Mouse (Mus musculus) embryonic facial prominence, embryonic 11.5 days (tissue): ENCODE measurements around the gene Hps1. TPM values are rescaled to one million over a fixed set of nuclear protein-coding genes. Genes with fewer than 3 reads are reported as not detected.

Experiments used
- ATAC-seq: fragments of 200-750 bp; cut with Nextera tagmentation; replicated peaks from 2 replicates; pipeline ENCODE4 v1.8.0; 2017; ENCODE audit warnings: low read depth; ENCODE audit not compliant: insufficient number of reproducible peaks, low FRiP score, low TSS enrichment
- DNase-seq: peaks from one replicate; pipeline ENCODE4 v3.0.0-alpha.2; 2015; ENCODE audit warnings: low spot score
- H3K27ac ChIP-seq: fragments of 300-500 bp; sonication (generic); replicated peaks from 2 replicates; pipeline ENCODE4 v1.5.1; 2014; ENCODE audit warnings: mild to moderate bottlenecking, low read depth, low read length, control low read depth
- H3K27me3 ChIP-seq: fragments of 300-500 bp; sonication (generic); 2 replicates; pipeline ENCODE4 v1.6.1; 2014; ENCODE audit warnings: mild to moderate bottlenecking, low read length, moderate library complexity, mixed read lengths; ENCODE audit not compliant: control insufficient read depth, insufficient read depth
- H3K36me3 ChIP-seq: fragments of 300-500 bp; sonication (generic); replicated peaks from 2 replicates; pipeline ENCODE4 v1.6.1; 2014; ENCODE audit warnings: low read depth, mild to moderate bottlenecking, low read length, moderate library complexity, mixed read lengths; ENCODE audit not compliant: control insufficient read depth, insufficient read depth
- H3K4me1 ChIP-seq: fragments of 300-500 bp; sonication (generic); 2 replicates; pipeline ENCODE4 v1.6.1; 2014; ENCODE audit warnings: low read length, mixed read lengths; ENCODE audit not compliant: control insufficient read depth, insufficient read depth
- H3K4me2 ChIP-seq: fragments of 300-500 bp; sonication (generic); 2 replicates; pipeline ENCODE4 v1.6.1; 2014; ENCODE audit warnings: low read depth, mild to moderate bottlenecking, control low read depth, low read length, moderate library complexity
- H3K4me3 ChIP-seq: fragments of 300-500 bp; sonication (generic); 2 replicates; pipeline ENCODE4 v1.5.1; 2014; ENCODE audit warnings: low read depth, low read length, control low read depth
- H3K9ac ChIP-seq: fragments of 300-500 bp; sonication (generic); replicated peaks from 2 replicates; pipeline ENCODE4 v1.6.1; 2014; ENCODE audit warnings: mild to moderate bottlenecking, control low read depth, low read length
- H3K9me3 ChIP-seq: fragments of 300-500 bp; sonication (generic); replicated peaks from 2 replicates; pipeline ENCODE4 v1.6.1; 2016; ENCODE audit warnings: mild to moderate bottlenecking, low read length, inconsistent platforms, mixed read lengths; ENCODE audit not compliant: control insufficient read depth
- WGBS: fragments of 180-500 bp; shearing (Covaris S2); extraction: QIAGEN DNeasy Blood & Tissue Kit; methylation state at CpG from one replicate; pipeline ENCODE4 v1.1.7; 2014; 5-methylcytosine and 5-hydroxymethylcytosine counted together
- polyA plus RNA-seq: library from polyadenylated mRNA; unstranded; fragments of >200 nt; fragmentation: Nextera tagmentation; extraction: Ambion mirVana; gene quantifications from 2 replicates; pipeline ENCODE4 v1.2.1, GENCODE M21; 2014

The Hps1 gene
- polyA plus RNA-seq, 1 experiment from 2014 or later, result 7.5 TPM

DNA sequence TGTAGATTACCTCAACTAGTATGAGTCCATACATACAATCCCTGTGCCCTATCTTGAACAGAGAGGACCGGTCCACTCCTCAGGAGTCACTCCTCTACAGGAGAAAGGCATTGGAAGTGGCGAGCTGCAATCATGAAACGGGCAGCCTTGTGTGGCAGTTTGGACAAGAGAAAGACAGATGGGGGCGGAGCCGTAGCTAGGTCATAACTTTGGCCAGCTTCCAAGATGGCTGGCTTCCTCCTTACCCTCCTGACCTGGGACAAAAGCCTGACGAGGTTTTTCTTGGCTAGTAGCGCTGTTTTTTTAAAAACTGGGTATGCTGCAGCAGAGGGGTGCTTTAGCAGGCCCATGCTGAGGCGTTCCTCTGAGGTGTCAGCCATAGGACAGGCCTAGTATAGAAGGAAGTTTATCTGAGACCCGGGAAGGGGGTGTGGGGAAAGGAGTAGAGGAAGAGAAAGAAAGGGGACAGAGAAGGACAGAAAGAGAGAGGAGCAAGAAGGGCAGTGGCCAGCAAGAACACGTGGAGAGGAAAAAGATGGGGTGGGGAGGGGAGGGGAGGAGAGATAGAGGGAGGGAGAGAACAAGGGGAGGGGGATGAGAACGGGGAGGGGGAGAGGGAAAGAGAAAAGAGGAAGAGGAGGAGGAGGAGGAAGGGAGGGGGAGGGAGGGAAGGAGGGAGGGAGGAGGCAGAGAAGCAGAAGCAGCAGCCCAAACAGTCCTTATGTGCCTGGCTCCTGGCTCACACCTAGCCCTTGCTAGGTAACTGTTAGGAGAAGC, 26.4 kb downstream of the Hps1 start:
- H3K4me2 ChIP-seq, result peak overlapping the region; percentile 61; the same call in 1 of the 2 replicates
- no peaks in the 10 kb centered on the region for H3K27me3 ChIP-seq
- no peak overlapping the region; the same call in 1 of the 2 replicates for H3K27ac ChIP-seq
- H3K9me3 ChIP-seq, result no peaks in the 10 kb centered on the region
- 42% methylated on average over 11 of the region's 11 CpGs for WGBS
- ATAC-seq (0 out of 2 replicates have a peak, but pooled peaks have one; percentile 5), DNase-seq (peak; percentile 52)
- no peaks in the 10 kb centered on the region for H3K4me1 ChIP-seq
- no peak overlapping the region for H3K9ac ChIP-seq
- no peaks in the 10 kb centered on the region for H3K36me3 ChIP-seq
- H3K4me3 ChIP-seq, result no peak overlapping the region

DNA sequence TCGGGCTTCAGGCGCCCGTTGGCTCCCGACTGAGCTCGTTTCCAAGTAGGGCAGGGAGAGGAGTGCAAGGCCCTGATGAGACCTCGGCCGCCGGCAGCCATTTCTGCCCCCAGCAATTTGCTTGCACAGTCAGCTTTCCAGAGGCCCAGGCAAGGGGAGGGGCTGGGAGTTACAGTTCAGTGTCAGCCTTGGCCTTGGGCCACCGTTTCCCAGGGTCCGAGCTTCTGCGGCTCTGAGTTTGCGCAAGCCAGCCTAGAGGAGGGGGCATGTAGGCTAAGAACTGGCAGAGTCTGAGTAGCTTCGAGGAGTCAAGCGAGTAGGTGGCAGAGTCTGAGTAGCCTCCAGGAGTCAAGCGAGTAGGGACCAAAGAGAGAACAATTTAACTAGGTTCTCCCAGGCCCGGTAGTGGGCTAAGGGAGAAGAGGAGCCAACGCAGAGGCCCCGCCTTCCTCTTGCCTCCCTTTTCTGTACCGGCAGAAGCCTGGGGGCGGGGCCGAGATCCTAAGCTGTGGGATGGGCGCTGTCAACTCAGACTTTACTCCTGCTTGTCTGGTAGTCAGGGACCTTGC, 27.3 kb downstream of the Hps1 start, which contains the start of gene Pyroxd2:
Pyroxd2 (minus strand) TSS at position 413 of the 569 bp plus-strand sequence.
- Histone ChIP-seq H3K9me3 (no peaks in the 10 kb centered on the region), H3K27me3 (no peaks in the 10 kb centered on the region), H3K9ac (peak within 1 kb of the TSS; percentile 60), H3K4me2 (peak within 1 kb of the TSS; percentile 61), H3K4me1 (no peaks in the 10 kb centered on the region), H3K4me3 (peak within 1 kb of the TSS; percentile 28), H3K36me3 (no peaks in the 10 kb centered on the region), H3K27ac (no peak within 1 kb of the TSS; the same call in 1 of the 2 replicates)
- DNase-seq (peak; percentile 82), ATAC-seq (peak; percentile 73)
- 4% methylated on average over 22 of the region's 22 CpGs for WGBS

DNA sequence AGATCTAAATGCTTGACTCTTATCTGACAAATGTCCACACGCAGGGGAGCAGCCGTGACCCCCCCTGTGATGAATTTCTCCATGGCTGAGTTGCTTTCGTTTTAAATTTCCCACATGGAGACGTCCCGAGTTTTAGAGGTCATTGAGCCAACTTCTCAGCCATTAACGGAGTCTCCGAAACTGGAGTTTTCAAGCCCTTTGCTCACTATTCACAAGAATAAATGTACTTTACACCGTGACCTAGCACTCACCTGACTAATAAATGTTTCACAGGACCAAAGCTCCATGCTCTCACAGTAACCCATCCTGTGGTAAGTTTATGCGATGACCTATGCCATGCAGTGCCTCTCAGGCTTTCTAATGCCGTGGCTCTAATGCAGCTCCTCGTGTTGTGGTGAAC, 29.6 kb downstream of the Hps1 start:
- Histone ChIP-seq H3K9me3 (no peaks in the 10 kb centered on the region), H3K9ac (no peak overlapping the region), H3K4me3 (no peak overlapping the region), H3K27ac (no peak overlapping the region), H3K27me3 (no peaks in the 10 kb centered on the region), H3K36me3 (no peaks in the 10 kb centered on the region), H3K4me1 (no peaks in the 10 kb centered on the region), H3K4me2 (no peak overlapping the region)
- WGBS, result 83% methylated on average over 11 of the region's 11 CpGs
- ATAC-seq (no peak), DNase-seq (no peak)

DNA sequence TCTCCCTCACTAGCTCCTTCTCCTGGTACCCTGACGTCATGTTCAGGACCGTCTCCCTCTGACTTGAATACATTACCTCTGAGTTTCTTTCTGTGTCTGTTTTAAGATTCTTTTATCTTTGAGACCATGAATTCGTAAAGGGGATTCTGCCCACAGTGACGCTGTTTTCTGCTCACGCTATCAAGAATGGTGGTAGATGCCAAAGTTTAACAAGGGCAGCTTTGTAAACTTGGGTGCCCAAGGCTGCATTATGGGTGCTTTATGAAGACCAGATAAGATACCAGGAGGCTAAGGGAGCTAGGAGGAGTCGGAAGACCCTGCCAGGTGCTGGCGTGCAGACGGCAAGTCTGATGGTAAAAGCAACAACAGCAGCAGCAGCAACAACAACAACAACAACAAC, 33.1 kb downstream of the Hps1 start:
- ATAC-seq (no peak), DNase-seq (no peak)
- Histone ChIP-seq H3K4me2 (no peak overlapping the region), H3K27ac (no peak overlapping the region), H3K9me3 (no peaks in the 10 kb centered on the region), H3K27me3 (no peaks in the 10 kb centered on the region), H3K4me3 (no peak overlapping the region), H3K4me1 (no peaks in the 10 kb centered on the region), H3K9ac (no peak overlapping the region), H3K36me3 (no peaks in the 10 kb centered on the region)
- 92% methylated on average over 8 of the region's 8 CpGs for WGBS

DNA sequence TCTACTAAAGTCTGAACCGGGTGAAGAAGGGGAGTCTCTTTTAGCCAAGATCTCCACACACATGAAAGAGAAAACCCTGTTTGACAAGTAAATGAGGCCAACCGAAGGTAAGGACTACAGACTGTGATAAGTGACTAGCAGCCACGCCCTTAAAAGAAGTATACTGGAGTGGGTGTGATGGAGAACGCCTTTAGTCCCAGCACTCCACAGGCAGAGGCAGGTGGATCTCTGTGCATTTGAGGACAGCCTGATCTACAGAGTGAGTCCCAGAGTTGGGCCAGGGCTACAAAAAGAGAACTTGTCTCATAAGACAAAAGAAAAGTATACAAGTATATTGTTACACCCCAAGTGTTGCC, 33.9 kb downstream of the Hps1 start:
- Histone ChIP-seq H3K9me3 (no peaks in the 10 kb centered on the region), H3K4me3 (no peak overlapping the region), H3K27ac (no peak overlapping the region), H3K4me1 (no peaks in the 10 kb centered on the region), H3K36me3 (no peaks in the 10 kb centered on the region), H3K9ac (no peak overlapping the region), H3K4me2 (no peak overlapping the region), H3K27me3 (no peaks in the 10 kb centered on the region)
- ATAC-seq, result no peak
- WGBS, result 81% methylated on average over 4 of the region's 4 CpGs
- no peak for DNase-seq

DNA sequence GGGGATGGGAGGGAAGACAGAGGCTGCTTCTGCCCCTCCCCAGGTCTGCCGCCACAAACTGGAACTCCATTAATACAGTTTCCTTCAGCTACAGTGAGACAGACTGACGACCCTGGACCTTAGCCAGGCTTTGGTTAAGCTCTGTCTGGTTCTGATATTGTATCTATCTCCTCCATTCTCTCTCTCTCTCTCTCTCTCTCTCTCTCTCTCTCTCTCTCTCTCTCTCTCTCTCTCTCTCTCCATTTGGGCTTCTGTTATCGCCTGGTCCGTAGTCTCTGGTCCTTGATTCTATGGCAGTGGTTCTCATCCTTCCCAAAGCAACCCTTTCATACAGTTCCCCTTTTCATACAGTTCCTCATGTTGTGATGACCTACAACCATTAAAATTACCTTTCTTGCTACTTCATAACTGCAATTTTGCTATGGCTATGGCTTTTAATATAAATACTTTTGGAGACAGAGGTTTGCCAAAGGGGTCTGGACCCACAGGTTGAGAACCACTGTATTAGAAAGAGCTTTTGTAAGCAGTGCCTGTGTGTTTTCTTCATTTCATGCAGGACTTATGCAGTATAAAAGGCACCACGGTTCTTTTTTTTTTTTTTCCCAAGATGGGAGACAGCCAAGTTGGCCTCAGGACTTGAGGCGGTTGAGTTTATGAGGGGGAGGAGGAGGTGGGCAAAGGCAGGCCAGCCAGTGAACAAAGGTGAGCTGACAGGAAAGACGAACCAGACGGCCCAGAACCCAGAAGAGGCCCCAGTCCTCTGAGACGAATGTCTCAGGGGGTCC, 34.5 kb downstream of the Hps1 start:
- Histone ChIP-seq H3K27me3 (no peaks in the 10 kb centered on the region), H3K36me3 (no peaks in the 10 kb centered on the region), H3K4me3 (no peak overlapping the region), H3K27ac (no peak overlapping the region), H3K9ac (no peak overlapping the region), H3K9me3 (no peaks in the 10 kb centered on the region), H3K4me1 (no peaks in the 10 kb centered on the region), H3K4me2 (no peak overlapping the region)
- ATAC-seq, result no peak
- no peak for DNase-seq
- WGBS, result 70% methylated on average over 9 of the region's 9 CpGs

DNA sequence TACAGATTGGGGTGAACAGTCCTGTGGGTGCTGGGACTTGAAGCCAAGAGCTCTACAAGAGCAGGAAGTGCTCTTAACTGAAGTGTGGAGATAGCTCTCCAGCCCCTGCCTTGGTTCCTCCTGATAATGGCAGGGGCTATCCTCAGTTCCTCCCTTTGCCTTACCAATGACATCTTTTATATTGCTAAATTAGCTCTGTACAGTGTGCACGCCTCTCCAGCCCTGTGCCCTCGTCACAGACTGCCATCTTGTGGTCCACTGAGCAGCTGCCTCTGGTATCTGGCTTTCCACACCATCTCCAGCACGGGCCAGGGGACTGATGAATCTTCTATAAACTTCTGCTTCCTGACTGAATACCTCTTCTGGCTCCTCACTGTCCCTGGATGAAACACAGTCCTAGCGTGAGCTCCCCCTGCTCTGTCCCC, 35.6 kb downstream of the Hps1 start:
- Histone ChIP-seq H3K4me1 (no peaks in the 10 kb centered on the region), H3K27ac (no peak overlapping the region), H3K4me2 (no peak overlapping the region), H3K4me3 (no peak overlapping the region), H3K9me3 (no peaks in the 10 kb centered on the region), H3K9ac (no peak overlapping the region), H3K27me3 (no peaks in the 10 kb centered on the region), H3K36me3 (no peaks in the 10 kb centered on the region)
- DNase-seq, result peak; percentile 65
- WGBS, result 29% methylated on average over 4 of the region's 4 CpGs
- 0 out of 2 replicates have a peak, but pooled peaks have one; percentile 17 for ATAC-seq

DNA sequence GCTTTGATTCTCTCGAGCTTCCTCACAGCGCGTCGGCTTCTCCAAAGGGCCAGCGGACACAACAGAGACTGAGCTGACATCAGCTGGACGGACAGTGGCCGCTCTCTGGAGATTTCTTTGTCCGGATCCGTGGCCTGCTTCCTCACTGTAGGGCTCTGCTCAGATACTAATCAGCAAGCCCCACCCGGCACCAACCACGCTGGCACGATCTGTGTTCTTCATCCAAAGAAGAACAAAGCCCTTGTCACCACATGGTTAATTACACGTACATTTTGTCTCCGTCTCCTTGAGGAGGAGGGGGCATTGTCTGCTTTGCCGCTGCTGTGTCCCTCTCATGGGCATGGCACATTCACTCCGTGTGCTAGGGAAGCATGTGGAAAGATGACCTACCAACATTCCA, 36.5 kb downstream of the Hps1 start:
- no peak overlapping the region for H3K4me3 ChIP-seq
- no peak overlapping the region for H3K27ac ChIP-seq
- H3K4me2 ChIP-seq, result no peak overlapping the region
- H3K4me1 ChIP-seq, result no peaks in the 10 kb centered on the region
- DNase-seq (no peak), ATAC-seq (no peak)
- H3K9ac ChIP-seq, result no peak overlapping the region
- no peaks in the 10 kb centered on the region for H3K9me3 ChIP-seq
- H3K36me3 ChIP-seq, result no peaks in the 10 kb centered on the region
- H3K27me3 ChIP-seq, result no peaks in the 10 kb centered on the region
- 75% methylated on average over 16 of the region's 16 CpGs for WGBS
